Mouse (Mus musculus): ENCODE results near the gene Apobec4. TPM values are rescaled to one million over a fixed set of nuclear protein-coding genes. Genes with fewer than 3 reads are reported as not detected.

Apobec4 gene
- total RNA-seq, 2 experiments from 2014 or later = not detected

- DNase-seq (ENCODE audit: low spot score in 2 of 2) = no peak
Observed at GRCm38 (mm10) chr1:152799897-152800296, 49.5 kb downstream of the Apobec4 start, which contains the start of gene Ncf2. Ncf2 (plus strand) TSS chr1:152800194.

- DNase-seq (ENCODE audit: low spot score in 2 of 2) = no peak
Observed at GRCm38 (mm10) chr1:152800633-152801176, 50.4 kb downstream of the Apobec4 start.

- DNase-seq (ENCODE audit: low spot score in 2 of 2) = no peak
Observed at GRCm38 (mm10) chr1:152804907-152805306, 54.6 kb downstream of the Apobec4 start.

Other genes starting within 250 kb of the Apobec4 start
- gene Rgl1, start 15.8 kb downstream of the Apobec4 start, total RNA-seq (2021) = 10 to 100 TPM; 63.9 to 67.0 TPM
- gene Arpc5, start 16.0 kb downstream of the Apobec4 start, total RNA-seq (2021) = 100 to 1,000 TPM; 272 to 278 TPM
- gene Ncf2, start 49.6 kb downstream of the Apobec4 start, total RNA-seq (2021) = 1 to 10 TPM; 2.3 to 3.7 TPM
- 10 to 100 TPM; 70.1 to 78.8 TPM for gene Smg7, start 152.1 kb downstream of the Apobec4 start, total RNA-seq (2021)
- gene Nmnat2, start 204.4 kb downstream of the Apobec4 start, total RNA-seq (2021) = 100 to 1,000 TPM in 1 of 2 experiments, 10 to 100 TPM in 1; 99.2 to 106 TPM

Measured in layer of hippocampus, postnatal 10 days (tissue).